Mouse (Mus musculus) kidney, embryonic 14.5 days (tissue): ENCODE results near the gene Dlg2. TPM values are rescaled to one million over a fixed set of nuclear protein-coding genes. Genes with fewer than 3 reads are reported as not detected.
A peak's percentile ranks its signal among the peaks of the same experiment; 100 is the strongest.

Experiments
- ATAC-seq: fragments of 200-750 bp; cut with Nextera tagmentation; 2 replicates; pipeline ENCODE4 v1.8.0; 2017; ENCODE audit warnings: moderate number of reproducible peaks, mild to moderate bottlenecking, moderate TSS enrichment, moderate library complexity; ENCODE audit not compliant: low FRiP score, low TSS enrichment
- H3K27ac ChIP-seq: fragments of 300-500 bp; sonication (generic); 2 replicates; pipeline ENCODE4 v1.5.1; 2014; ENCODE audit warnings: low read depth, mild to moderate bottlenecking, low read length, moderate library complexity, mixed read lengths
- H3K27me3 ChIP-seq: fragments of 300-500 bp; sonication (generic); 2 replicates; pipeline ENCODE4 v1.6.1; 2014; ENCODE audit warnings: mild to moderate bottlenecking, low read length; ENCODE audit not compliant: control insufficient read depth, insufficient read depth
- H3K36me3 ChIP-seq: fragments of 300-500 bp; sonication (generic); 2 replicates; pipeline ENCODE4 v1.6.1; 2014; ENCODE audit warnings: low read length, mixed read lengths; ENCODE audit not compliant: control insufficient read depth, insufficient read depth
- H3K4me1 ChIP-seq: fragments of 300-500 bp; sonication (generic); 2 replicates; pipeline ENCODE4 v1.6.1; 2014; ENCODE audit warnings: low read length, mixed read lengths; ENCODE audit not compliant: control insufficient read depth, insufficient read depth
- H3K4me2 ChIP-seq: fragments of 300-500 bp; sonication (generic); replicated peaks from 2 replicates; pipeline ENCODE4 v1.6.1; 2014; ENCODE audit warnings: low read depth, mild to moderate bottlenecking, low read length
- H3K4me3 ChIP-seq: fragments of 300-500 bp; sonication (generic); 2 replicates; pipeline ENCODE4 v1.5.1; 2014; ENCODE audit warnings: mild to moderate bottlenecking, low read length
- H3K9ac ChIP-seq: fragments of 300-500 bp; sonication (generic); 2 replicates; pipeline ENCODE4 v1.6.1; 2014; ENCODE audit warnings: low read depth, mild to moderate bottlenecking, low read length, moderate library complexity
- H3K9me3 ChIP-seq: fragments of 300-500 bp; sonication (generic); 2 replicates; pipeline ENCODE4 v1.6.1; 2016; ENCODE audit warnings: low read length; ENCODE audit not compliant: control insufficient read depth
- WGBS: fragments of 180-500 bp; shearing (Covaris S2); extraction: QIAGEN DNeasy Blood & Tissue Kit; methylation state at CpG from one replicate; pipeline ENCODE4 v1.1.7; 2014; 5-methylcytosine and 5-hydroxymethylcytosine counted together
- polyA plus RNA-seq: library from polyadenylated mRNA; unstranded; fragments of >200 nt; fragmentation: Nextera tagmentation; extraction: Ambion mirVana; gene quantifications from 2 replicates; pipeline ENCODE4 v1.2.1, GENCODE M21; 2014

Gene Dlg2
- polyA plus RNA-seq, result 0.97 and 1.0 TPM in 2 replicates

DNA sequence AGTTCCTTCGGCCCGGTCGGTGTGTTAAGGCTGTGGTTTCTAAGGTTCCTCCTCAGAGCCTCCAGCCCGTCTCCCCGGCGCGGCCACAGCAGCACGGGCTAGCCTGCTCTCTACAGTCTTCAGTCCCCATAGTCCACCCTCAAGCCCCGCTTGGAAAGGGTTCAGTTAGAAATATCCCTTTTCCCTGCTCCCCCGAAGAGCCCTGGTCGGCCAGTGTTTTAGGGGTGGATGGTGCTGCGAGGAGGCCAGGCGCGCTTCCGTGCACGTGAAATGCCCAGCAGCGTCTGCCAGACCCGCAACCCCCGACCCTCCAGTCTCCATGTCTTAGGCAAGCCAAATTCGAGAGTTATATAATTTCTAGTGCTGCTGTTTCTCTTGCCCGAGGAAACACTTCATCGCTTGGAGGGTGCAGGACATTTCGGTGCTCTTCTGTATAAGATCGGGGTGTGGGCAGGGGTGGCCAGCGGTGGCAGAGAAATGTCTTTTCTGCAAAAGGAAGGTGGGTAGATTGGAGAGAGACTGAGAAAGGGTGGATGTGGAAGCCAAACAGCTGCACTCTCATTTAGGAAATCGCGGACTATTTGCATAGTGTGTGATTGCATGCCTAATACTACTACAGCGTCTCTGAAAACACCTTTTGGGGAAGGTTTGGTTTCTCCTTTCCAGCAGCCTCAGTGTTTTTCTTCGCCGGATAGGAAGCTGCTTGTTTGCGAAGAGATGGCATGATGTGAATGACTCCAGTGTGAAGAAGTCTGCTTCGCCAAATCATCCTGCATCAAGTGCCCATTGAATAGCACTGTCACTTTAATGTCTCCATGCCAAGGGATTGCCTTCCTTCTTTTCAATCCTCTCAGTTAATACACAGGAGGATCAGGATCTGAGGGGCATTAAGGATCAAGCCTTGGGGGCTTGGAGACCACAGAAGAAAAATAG is at the start of gene Dlg2:
Gene Dlg2 (plus strand): TSS at position 360 of the 933 bp plus-strand sequence.
- Histone ChIP-seq H3K36me3 (no peaks in the 10 kb centered on the region), H3K4me2 (peak within 1 kb of the TSS; percentile 83), H3K9me3 (no peaks in the 10 kb centered on the region), H3K27me3 (no peaks in the 10 kb centered on the region; the same call in 1 of the 2 replicates), H3K27ac (peak within 1 kb of the TSS; percentile 19; the same call in 1 of the 2 replicates), H3K9ac (peak within 1 kb of the TSS; percentile 64), H3K4me1 (no peaks in the 10 kb centered on the region), H3K4me3 (peak within 1 kb of the TSS; percentile 64)
- no peak for ATAC-seq
- under 1% methylated on average over 32 of the region's 32 CpGs for WGBS

DNA sequence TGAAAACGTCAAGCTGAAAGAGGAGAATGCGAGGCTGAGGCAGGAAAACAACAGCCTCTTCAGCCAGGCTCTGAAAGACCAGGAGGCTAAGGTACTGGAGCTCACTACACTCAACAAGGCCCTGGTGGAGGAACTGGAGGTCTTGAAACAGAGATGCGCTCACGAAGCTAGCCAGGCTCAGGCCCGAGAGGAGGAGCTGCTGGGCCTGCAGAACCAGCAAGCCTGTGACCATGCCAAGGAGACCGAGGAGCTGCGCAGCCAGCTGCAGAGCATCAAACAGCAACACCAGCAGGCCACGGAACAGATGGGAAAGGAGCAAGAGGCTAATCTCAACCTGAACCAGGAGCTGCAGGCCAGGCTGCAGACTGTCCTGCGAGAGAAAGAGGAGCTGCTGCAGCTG is 49.5 kb upstream of the Dlg2 start:
- 66% methylated on average over 9 of the region's 9 CpGs for WGBS
- Histone ChIP-seq H3K36me3 (no peaks in the 10 kb centered on the region), H3K4me2 (peak overlapping the region; percentile 40), H3K4me1 (no peaks in the 10 kb centered on the region), H3K4me3 (peak overlapping the region; percentile 35; the same call in 1 of the 2 replicates), H3K27me3 (no peaks in the 10 kb centered on the region), H3K9ac (peak overlapping the region; percentile 38), H3K9me3 (no peaks in the 10 kb centered on the region), H3K27ac (no peak overlapping the region)
- ATAC-seq, result no peak

DNA sequence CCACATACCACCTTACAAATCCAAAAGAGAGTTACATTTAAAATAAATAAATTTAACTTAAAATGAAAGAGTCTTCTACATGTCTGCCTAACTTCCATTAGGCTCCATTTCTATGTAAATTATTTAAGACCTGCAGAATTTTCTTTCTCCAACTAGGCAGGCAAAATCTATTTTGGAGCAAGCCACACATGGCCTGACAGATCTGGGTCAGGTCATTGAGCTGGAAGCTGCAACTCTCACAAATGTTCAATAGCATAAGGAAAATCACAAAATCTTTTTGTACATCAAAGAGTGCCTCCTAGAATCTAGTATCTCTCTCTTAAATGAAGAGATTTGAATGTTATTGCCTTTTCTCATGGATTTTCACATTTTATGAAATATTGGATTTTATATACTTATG is 44.3 kb upstream of the Dlg2 start:
- Histone ChIP-seq H3K4me2 (no peak overlapping the region), H3K36me3 (no peaks in the 10 kb centered on the region), H3K4me3 (no peak overlapping the region), H3K27ac (no peak overlapping the region), H3K9ac (no peak overlapping the region), H3K4me1 (no peaks in the 10 kb centered on the region), H3K27me3 (no peaks in the 10 kb centered on the region), H3K9me3 (no peaks in the 10 kb centered on the region)
- no peak for ATAC-seq

- Histone ChIP-seq H3K9ac (no peak overlapping the region), H3K4me3 (no peak overlapping the region), H3K4me2 (no peak overlapping the region), H3K27me3 (no peaks in the 10 kb centered on the region), H3K9me3 (no peaks in the 10 kb centered on the region), H3K4me1 (no peaks in the 10 kb centered on the region), H3K27ac (no peak overlapping the region), H3K36me3 (no peaks in the 10 kb centered on the region)
- WGBS, result 90% methylated on average over 4 of the region's 4 CpGs
- ATAC-seq, result no peak
Measured at GRCm38 (mm10) chr7:90440044-90440443, 36.4 kb upstream of the Dlg2 start.

GRCm38 (mm10) chr7:90442070-90442469 is 34.4 kb upstream of the Dlg2 start:
- peak; percentile 0; the same call in 1 of the 2 replicates for ATAC-seq
- Histone ChIP-seq H3K27ac (no peak overlapping the region; the same call in 1 of the 2 replicates), H3K9me3 (no peaks in the 10 kb centered on the region), H3K27me3 (no peaks in the 10 kb centered on the region), H3K9ac (peak overlapping the region; percentile 55), H3K4me3 (peak overlapping the region; percentile 98), H3K4me2 (peak overlapping the region; percentile 89), H3K4me1 (no peaks in the 10 kb centered on the region), H3K36me3 (peaks cover 1% of the 10 kb centered on the region; the same call in 1 of the 2 replicates)
- WGBS, result 14% methylated on average over 4 of the region's 4 CpGs

DNA sequence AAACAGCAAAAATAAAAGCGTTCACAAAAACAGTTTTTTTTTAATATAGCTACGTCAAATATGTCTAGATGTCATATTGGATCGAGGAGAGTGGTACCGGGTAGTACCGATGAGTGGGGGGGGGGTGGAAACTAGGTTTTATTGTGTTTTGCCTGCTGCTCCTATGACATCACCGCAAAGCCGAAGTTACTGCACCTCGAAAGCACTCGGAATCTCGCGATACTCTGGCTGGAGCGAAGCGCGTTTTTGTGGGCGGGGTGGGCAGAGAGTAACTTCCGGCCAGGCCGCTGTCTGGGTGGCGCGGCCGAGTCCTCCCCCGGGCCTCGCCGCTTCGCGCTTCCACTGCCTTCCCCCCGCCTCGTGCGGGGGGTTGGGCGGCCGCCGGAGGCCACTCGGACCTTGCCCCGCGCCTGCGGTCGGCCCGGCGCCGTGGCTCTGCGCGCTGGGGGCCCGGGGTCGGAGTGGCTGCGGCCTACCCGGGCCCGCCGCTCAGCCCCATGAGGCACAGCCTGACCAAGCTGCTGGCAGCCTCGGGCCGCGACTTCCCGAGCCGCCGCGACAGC is 33.9 kb upstream of the Dlg2 start, which contains the start of gene Crebzf:
Gene Crebzf (plus strand): TSS at position 212 of the 563 bp plus-strand sequence.
- Histone ChIP-seq H3K27me3 (no peaks in the 10 kb centered on the region), H3K9me3 (no peaks in the 10 kb centered on the region), H3K4me2 (peak within 1 kb of the TSS; percentile 89), H3K36me3 (peaks cover 6% of the 10 kb centered on the region; the same call in 1 of the 2 replicates), H3K9ac (peak within 1 kb of the TSS; percentile 100), H3K27ac (peak within 1 kb of the TSS; percentile 99), H3K4me1 (no peaks in the 10 kb centered on the region), H3K4me3 (peak within 1 kb of the TSS; percentile 98)
- peak; percentile 98 for ATAC-seq
- under 1% methylated on average over 39 of the region's 54 CpGs for WGBS

GRCm38 (mm10) chr7:90443101-90444091 is 33.1 kb upstream of the Dlg2 start:
- Histone ChIP-seq H3K9me3 (no peaks in the 10 kb centered on the region), H3K9ac (peak overlapping the region; percentile 100), H3K27ac (peak overlapping the region; percentile 99), H3K36me3 (peaks cover 12% of the 10 kb centered on the region; the same call in 1 of the 2 replicates), H3K4me2 (peak overlapping the region; percentile 89), H3K4me3 (peak overlapping the region; percentile 98), H3K4me1 (no peaks in the 10 kb centered on the region), H3K27me3 (no peaks in the 10 kb centered on the region)
- peak; percentile 79 for ATAC-seq
- WGBS, result under 1% methylated on average over 100 of the region's 123 CpGs

DNA sequence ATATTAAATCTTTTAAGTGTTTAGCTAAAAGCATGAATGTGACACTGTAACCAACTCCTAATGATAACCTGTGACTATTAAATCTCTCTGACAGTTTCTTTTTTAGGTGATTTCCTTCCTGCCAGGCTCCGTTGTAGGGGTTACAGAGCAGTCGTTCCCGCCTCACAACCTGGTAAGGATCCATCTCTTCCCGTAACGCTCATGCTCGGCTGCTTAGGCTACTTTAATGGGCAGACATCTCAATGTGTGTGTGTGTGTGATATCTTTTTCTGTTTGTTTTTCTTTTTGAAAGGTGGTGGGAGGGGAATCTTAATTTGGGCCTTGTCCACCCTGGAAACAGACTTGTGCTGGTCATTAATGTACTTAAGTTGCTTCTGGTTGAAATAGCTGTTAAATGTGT is 32.3 kb upstream of the Dlg2 start:
- Histone ChIP-seq H3K9me3 (no peaks in the 10 kb centered on the region), H3K27me3 (no peaks in the 10 kb centered on the region), H3K4me2 (peak overlapping the region; percentile 89), H3K36me3 (peaks cover 17% of the 10 kb centered on the region; the same call in 1 of the 2 replicates), H3K9ac (peak overlapping the region; percentile 100), H3K27ac (no peak overlapping the region), H3K4me1 (no peaks in the 10 kb centered on the region), H3K4me3 (peak overlapping the region; percentile 98)
- WGBS, result 0% methylated on average over 6 of the region's 6 CpGs
- ATAC-seq, result no peak
